Mouse (Mus musculus) yolk sac, embryonic 10.5 days (tissue): ENCODE data around the gene Rabep1.

ENCODE experiments used
- DNase-seq: peaks from one replicate; pipeline ENCODE4 v3.0.0-alpha.2; 2017; ENCODE audit warnings: low spot score

Gene Rabep1

DNA sequence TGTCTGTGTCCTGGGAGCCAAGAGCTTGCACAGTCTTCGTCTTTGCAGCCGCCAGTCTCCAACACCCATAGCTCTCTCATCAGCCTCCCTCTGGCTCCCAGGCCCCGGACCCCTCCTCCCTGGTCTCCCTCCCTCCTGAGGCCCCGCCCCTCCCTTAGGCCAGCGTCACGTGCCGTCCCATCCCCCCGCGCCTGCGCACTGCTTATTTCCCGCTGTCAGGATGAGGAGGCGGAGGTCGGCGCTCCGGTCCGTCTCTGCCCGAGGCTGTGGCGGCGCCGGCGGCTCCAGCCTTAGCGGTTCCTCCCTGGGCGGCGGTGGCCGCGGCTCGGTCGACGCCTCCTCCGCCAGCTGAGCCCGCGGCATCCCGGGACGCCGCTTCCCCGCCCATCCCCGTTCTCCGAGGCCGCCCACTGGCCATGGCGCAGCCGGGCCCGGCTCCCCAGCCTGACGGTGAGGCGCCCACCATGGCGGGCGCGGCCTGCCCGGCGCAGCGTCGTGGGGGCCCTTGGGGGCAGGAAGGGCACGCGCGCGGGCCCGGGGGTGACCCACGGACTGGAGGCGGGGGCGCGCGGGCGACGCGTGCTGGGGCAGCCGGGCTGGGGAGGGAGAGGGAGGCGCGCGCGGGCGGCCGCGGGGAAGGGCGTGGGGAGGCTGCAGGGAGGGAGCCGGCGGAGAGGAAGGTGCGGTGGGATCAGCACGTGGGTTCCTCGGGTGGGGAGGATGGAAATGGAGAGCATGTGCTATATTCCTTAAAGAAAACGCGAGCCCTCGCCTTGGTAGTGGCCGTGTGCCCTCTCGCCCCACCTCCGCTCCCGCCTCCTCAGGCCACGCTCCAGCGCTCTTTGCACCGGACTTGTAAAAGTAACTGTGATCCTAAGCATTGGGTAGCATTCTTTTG lies at the start of gene Rabep1:
Gene Rabep1, plus strand, starts transcription at position 220 of the 898 bp plus-strand sequence.
- peak; percentile 97 for DNase-seq

DNA sequence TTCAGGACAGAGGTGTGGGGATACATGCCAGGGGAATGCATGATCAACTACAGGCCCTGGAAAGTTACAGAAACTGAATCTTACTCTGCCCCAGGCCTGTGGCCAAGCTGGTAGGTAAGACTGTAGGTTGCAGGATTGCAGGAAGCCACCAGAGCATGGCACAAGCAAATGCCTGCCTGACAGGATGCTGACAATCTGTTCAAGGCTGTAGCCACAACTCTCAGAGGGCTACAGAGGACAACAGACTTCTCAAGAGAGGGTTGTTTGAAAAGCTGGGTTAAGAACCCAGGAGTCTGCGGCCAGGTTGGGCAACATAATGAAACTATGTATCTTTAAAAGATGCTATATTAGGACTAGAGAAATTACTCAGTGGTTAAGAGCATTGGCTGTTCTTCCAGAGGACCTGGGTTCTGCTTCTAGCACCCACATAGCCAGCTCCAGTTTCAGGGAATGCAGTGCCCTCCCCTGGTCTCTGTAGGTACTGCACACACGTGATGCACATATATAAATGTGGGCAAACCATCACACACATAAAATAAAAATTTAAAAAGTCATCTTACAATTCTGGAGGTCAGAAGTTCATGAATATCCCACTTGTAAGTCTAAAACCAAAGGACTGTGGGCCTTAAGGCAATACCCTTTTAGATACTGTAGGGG lies 42.2 kb upstream of the Rabep1 start:
- no peak for DNase-seq

DNA sequence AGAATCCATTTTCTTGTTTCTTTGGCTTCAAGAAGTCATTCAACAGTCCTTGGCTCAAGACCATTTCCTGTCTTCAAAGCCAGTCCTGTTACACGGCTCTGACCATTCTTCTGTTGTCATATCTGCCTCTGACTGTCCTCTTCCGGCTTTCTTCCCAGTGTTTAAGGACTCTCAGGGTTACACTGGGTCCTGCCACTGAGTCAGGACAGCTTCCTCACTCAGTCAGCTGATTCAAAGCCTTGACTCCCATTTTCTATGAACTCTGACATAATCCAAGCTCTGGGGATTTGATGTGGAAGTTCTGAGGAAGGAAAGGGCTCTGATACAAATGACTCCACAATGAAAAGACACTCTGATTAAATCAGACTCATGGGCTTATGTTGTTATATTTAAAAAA lies 41.7 kb upstream of the Rabep1 start:
- DNase-seq = no peak

DNA sequence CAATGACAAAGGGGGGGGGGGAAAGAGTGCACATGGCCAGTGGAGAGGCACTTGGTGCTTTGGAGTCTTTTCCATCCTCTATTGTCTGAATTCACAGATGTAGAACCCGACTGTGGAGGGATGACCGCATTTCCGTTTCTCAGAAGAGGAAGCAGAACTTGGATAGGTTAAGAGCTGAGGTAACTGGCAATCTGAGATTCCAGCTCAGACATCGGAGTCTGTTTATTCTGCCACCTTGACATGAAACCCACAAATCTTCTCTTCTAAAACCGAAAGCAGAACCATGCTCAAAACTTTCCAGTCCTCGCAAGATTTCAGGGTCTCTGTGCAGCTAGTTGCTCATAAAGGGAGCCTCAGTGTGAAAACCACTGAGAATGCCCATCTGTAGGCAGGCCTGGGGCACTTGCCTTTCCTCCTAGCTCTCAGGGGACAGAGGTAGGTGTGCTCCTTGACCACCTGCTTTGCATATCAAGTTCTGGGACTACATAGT lies 40.8 kb upstream of the Rabep1 start:
- DNase-seq = no peak

DNA sequence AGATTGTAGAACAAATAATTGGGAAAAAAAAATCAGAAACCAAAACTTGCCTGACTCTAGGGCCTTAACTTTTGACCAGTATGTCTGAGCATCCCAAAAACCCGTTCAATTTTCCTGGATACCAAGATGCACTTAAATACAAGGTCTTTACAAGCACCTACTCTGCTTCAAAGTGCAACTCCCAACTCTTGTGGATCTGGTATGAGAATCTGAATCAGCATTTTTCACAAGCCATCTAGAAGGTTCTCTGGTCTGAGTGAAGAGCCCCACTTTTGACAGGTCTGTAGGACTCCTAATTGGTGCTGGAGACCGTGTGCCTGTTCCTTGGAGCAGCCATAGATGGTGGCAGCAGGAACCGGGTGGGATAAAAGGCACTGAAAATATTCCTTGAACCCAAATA lies 40.2 kb upstream of the Rabep1 start:
- DNase-seq = no peak

DNA sequence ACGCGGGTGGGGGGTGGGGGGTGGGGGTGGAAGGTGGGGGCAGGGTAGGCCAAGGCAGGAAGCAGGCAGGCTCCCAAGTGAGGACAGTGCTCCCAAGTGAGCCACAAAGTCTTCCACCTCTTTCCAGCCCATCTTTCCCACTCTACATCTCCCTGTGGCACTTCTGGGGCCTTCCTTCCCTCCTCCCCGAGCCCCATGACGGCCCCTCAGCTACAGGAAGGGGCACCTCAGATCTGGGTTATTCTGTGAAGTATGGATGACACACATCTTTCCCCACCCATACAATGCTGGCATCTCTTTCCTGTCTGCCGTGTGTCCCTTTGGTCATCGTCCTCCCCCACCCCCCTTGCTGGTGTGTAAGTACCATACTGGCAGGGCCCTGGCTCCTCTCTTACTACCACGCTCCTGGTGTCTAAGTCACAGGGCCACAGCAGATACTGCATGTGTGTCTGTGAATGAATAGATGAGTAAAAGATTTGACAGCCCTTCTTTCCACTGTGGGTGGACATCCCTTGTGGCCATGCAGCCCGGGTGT lies 38.9 kb upstream of the Rabep1 start:
- DNase-seq = no peak

DNA sequence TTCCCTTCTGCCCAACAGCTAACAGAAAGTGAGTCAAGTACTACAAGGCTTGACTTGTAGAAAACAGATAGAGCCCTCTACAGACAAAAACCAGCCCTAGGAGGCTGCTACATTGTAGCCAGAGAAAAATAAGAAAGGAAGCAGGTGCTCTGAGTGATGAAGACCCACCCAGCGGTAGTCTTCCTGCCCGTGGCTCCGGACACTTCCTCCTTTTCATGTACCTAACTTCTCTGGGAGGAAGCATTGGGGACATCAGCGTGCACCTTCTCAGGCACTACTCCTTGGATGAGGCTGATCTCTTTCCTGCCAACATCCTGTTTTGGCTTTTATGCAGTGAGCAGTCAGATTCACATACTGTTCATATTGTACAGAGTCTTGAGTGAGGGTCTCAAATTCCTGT lies 37.9 kb upstream of the Rabep1 start:
- DNase-seq = no peak

DNA sequence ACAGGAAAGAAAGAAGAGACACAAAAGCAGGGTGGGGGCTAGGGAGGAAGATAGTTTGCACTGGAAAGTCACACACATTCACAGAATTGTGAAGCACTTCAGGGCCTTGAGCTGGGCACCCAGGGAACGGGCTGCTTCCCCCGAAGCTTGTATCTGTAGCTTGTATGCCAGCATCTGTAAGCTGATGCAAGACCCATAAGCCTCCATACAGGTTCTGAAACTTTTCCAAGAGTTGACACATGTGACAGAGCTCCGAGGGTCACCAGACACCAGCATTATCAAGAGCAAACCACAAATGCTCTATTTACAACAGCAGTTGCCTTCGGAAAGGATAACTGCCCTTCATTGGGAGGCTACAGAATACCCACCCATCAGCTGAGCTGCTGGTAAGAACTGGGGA lies 36.9 kb upstream of the Rabep1 start:
- DNase-seq = no peak

DNA sequence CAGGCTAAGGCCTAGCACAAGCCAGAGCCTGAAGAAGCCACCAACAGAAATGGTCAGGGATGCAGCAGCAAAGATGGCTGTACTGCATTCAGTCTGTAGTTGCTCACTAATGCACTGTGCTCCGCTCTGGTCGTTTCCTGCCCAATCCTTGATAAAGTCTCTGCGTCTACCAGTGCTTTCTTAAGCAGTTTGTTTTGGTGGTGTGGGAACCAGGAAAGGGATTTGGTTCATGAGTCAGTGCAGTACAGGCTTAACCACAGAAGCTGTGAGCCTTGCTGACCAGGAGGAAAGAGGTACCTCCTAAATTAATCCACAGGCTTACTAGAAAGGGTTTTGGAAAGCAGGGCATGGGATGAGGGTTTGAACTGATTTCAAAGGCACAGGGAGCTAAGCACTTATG lies 36.5 kb upstream of the Rabep1 start:
- DNase-seq = no peak

DNA sequence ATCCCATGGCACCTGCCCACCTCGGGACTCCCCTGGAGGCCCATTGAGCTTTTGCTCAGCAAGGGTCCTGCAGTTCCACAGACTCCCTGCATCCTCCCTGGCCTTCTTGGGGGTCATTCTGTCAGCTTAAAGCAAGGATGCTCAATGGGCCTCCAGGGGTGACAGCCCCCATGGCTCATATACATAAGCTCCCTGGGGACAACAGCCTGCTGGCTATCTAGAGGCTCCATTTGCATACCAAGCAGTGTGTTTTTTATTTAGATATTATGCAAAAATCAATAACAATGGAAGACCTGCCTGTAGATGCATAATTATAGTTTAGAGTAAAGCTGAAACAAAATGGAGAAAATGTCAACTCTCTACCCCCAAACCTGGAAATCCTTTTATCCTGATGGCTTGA lies 35.6 kb upstream of the Rabep1 start:
- DNase-seq = no peak

DNA sequence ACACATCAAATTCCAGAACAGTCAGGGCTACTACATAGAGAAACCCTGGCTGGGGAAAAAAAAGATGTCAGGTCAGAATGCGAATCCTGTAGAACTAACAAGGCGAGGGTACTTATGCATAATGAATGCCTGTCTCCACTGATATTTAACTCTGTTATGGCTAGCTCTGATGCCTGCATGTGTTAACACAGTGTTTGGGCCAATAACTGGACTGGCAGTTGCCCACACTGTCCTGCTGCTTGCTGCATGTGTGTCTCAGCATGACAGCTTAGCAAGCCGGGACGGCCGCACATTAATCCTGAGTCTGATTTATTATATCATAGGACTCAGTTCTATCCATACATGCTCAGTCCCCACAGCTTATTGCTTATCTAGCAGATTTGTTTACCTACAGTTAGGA lies 33.5 kb upstream of the Rabep1 start:
- DNase-seq = no peak

DNA sequence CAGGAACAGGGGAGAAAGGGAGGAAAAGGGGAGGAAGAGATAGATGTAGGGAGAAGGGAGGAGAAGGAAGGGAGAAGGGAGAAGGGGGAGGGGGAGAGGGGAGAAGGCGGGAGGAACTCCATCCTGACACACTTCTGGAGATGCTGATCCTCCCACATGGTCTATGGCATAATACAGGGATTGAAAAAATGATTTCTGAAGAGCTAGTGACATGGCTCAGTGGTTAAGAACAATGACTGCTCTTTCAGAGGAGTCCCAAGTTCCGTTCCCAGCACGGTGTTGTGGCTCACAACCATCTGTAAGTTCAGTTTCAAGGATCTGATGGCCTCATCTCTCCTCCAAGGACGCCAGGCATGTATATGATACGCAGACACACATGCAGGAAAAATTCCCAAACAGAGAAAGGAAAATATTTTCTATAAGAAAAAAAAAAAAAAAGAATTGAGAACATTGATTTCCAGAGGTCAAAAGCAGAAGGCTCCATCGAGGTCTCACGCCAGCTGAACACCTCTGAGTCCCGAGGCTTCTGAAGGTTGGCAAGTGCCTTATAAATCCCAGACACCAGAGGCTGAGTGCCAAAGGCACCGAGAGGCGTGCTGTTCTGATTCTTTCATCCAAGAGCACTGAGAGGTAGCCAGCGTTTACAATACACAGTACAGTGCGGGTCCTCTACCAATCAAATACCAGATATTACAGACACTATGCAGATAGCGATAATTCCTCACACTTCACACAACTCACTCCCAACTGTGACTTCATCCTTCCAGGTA lies 32.9 kb upstream of the Rabep1 start:
- DNase-seq = no peak

DNA sequence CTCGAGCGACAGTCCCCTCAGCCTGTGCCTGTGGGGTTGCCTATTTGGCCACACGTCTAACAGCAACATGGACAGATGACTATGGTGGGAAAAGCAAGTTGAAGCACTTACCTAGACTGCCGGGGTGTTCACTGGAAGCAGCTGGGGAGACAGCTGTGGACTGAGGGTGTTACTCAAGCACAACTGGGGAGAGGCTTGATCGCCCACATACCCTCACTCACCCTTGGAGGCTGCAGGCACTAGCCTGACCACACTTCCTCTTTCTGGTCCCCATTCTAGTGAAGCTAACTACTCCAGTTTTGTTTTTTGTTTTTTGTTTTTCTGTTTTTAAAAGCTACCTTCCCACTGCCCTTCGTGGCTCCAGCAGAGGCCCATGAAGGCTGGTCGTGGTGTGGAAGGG lies 32.2 kb upstream of the Rabep1 start, which contains the start of gene Scimp:
Gene Scimp, minus strand, starts transcription at position 222 of the 400 bp plus-strand sequence.
- no peak for DNase-seq

DNA sequence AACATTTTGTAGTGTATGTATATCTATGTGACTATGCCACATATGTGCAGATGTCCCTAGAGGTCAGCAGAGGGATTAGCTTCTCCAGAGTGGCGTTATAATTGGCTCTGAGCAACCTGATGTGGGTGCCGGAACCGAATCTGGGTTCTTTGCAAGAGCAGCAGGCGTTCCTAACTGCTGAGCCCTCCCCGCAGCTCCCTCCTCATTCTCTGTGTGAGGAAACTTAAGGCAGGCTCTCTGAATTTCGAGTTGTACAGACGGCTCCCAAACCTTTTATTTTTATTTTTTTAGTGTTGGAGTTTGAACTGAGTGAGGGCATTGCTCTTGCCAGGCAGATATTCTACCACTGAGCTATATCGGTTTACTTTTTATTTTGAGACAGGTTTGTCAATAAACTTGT lies 29.5 kb upstream of the Rabep1 start:
- no peak for DNase-seq

DNA sequence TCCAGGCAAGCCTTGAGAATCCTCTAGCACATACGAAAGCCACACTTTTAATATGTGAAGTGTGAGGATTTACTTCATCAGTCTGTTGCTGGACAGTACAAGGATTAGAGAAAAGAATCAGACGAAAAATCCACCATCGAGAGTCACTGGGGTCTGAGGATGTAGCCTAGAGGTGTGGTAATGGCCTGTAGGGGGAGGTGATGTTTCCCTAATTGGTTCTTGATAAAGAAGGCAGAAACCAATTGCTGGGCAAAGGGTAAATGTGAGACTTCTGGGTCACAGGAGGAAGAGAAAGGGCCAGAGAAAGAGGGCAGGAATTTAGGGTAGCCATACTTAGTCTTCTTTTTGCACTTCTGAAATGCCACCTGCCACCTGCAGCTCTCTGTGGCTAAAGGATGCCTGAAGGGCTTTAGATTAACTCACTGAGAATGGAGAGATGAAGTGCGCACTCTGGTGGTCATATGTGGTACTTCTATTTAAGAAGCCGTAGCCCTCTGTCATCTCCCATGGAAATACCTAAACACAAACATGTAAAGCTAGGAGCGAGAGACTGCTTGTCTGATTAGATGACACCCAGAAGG lies 29.0 kb upstream of the Rabep1 start:
- peak; percentile 55 for DNase-seq

DNA sequence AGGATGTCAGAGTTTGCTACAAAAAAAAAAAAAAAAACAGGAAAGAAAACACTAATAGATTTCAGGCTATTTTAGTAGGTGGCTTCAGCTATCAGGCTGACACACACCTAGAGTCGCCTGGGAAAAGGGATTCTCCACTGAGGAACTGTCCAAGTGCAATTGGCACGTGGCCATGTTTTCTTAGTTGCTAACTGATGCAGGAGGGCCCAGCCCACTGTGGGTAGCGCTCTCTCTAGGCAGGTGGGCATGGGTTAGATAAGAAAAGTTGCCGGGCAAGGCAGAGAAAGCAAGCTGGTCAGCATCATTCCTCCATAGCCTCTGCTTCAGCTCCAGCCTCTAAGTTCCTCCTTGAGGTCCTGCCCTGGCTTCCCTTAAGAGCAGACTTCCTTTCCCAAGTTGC lies 27.8 kb upstream of the Rabep1 start:
- no peak for DNase-seq

DNA sequence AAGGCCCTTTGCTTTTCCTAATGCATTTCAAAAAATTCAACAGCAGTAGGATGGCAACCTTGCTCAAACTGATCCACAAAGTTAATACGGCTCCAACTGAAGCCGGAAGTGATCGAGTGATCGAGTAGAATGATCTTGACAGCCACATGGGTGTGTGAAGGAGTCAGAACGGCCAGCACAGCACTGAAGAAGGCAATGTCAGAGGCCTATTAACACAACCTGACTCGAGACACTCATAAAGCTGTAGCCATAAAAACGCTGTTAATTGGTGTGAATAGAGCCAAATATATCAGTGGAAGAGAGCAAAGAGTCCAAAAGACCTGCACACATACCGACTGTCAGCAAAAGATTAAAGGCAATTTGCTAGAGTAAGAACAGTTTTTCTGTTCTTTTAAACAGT lies 24.5 kb upstream of the Rabep1 start:
- no peak for DNase-seq

DNA sequence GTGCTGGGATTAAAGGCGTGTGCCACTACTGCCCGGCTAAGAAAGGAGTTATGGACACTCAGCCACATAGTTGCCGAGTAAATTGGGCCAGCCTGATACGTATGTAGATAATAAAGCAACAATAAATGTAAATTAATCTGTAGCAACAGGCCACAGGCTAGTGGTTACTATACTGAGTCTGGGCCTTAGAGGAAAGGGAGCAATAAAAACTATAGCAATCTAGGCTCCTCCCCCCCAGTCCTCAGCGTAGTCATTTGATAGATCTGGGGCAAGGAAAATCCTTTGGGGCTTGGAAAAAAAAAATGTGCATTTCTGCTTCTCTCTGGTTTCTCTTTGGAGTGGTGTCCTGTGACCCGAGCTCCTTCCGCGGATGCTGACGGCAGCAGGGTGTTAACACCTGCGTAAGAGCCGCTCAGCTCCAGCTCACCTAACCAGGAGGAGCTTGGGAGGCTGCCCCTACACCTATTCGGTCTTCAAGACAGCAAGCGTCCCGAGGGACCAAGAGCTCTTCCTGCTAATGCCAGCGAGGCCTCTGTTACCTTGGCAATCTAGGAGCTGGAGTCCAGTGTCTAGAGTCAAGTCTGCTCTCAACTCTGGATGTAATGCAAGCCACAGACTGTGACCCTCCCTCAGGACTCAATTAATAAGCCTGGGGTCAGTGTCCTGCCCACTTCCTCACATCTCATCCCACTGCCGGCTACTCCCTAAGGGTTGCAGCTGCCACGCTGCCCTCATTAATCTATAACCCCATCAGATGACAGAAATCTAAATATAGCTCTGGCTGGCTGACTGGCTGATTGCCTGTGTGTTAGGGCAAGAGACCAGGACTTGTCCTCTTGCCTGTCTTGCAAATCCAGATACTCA lies 22.6 kb upstream of the Rabep1 start:
- peak; percentile 80 for DNase-seq

DNA sequence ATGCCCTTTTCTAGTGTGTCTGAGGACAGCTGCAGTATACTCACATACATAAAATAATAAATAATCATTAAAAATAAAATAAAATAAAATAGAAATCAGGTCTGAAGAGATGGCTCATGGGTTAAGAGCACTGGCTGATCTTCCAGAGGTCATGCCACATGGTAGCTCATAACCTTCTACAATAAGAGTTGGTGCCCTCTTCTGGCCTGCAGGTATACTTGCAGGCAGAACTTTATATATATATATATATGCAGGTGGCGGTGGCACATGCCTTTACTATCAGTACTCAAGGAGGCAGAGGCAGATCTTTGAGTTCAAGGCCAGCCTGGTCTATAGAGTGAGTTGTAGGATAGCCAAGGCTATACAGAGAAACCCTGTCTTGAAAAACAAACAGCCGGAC lies 18.4 kb upstream of the Rabep1 start:
- no peak for DNase-seq

DNA sequence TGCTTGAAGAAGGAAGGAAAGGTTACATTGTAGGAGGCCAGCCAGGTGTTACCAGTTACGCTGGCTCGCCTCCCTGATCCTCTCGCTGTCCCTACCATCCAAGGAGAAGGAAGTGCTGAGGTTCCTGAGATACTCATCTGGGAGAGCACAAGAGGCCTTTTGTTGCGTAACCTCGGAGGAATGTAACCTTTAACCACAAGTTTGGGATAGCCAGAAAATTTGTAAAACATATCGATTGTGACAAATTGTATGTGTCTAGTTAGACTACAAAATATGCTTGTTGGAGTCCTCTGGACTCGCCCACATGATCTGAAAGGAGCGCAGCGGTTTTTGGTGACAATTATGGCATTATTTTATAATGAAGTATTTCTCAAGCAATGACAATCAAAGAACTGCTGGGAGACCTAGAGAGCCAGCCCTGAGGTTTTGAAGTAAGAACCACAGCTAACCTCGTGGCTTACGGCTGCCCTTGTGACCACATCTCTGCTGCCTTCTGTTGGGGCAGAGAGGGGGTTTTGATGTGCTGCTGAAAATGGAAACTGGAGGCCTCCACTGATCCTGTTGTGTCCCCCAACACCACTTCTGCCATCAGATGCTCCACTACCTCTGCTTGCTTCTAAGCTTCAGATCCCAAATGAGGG lies 15.5 kb upstream of the Rabep1 start:
- DNase-seq = peak; percentile 64
